Mouse (Mus musculus) heart, postnatal 0 days (tissue): ENCODE measurements at regions not wholly inside any gene's neighbourhood (a gene's known extent, or its start where the extent isn't known, plus 50 kb on each side); places are given as distances from the start of the nearest gene placed in this dataset.

Experiments
- CTCF ChIP-seq: IDR thresholded peaks from 2 replicates; pipeline ENCODE4 v1.5.1; 2016; ENCODE audit warnings: antibody characterized with exemption, control low read depth, low read depth
- EP300 ChIP-seq: IDR thresholded peaks from 2 replicates; pipeline ENCODE4 v1.6.1; 2016; ENCODE audit warnings: antibody characterized with exemption, low read depth

GRCm38 (mm10) chr3:61494835-61495234 lies 129.1 kb upstream of the B430305J03Rik start:
- no peak for TF ChIP-seq EP300
- TF ChIP-seq CTCF: no peak
